ENCODE assay signal across 8 mouse cellular contexts in the genomic region with DNA sequence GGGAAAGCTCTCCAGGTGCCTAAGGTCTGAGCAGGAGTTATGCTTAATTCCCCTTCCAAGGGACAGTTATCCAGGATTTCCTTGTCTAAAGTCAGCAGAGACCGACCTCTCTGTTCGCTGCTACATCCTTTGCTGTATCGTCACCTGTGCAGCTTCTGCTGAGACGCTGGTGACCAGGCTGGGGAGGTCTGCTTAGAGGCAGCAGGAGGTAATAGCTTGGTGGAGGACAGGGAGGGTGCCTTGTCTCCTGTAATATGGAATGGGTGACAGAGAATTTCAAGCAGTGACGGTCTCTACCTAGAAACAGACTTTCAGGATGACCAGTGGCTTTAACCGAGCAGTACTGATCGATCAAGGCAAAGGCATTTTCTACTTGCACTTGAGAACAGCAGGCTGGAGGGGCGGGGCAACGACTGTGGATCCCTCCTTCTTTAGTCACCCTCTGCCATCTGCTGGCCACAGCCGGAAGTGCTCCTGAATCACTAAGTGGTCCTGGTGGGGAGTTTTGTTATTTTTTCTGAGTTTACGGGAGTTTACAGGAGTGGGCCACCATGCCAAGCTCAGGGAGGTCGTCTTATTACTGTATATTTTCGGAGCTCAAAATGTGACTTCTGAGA. TPM values are rescaled to one million over a fixed set of nuclear protein-coding genes. Genes with fewer than 3 reads are reported as not detected.
A peak's percentile ranks its signal among the peaks of the same experiment; 100 is the strongest.
DNase-seq lines count a peak whose midpoint lies in the region; ATAC-seq and TF ChIP-seq lines count a peak whose summit lies in the region.

No protein-coding gene starts in this region.

- no peaks in the 10 kb centered on the region for H3K36me3 ChIP-seq in heart, embryonic 10.5 days
- H3K36me3 ChIP-seq in kidney, embryonic 14.5 days (ENCODE audit: control insufficient read depth, insufficient read depth, low read length): no peaks in the 10 kb centered on the region
- H3K36me3 ChIP-seq in limb, embryonic 15.5 days: no peaks in the 10 kb centered on the region

- no peaks in the 10 kb centered on the region for H3K9me3 ChIP-seq in heart, embryonic 10.5 days
- H3K9me3 ChIP-seq in kidney, embryonic 14.5 days (ENCODE audit: control insufficient read depth, low read length): no peaks in the 10 kb centered on the region
- no peaks in the 10 kb centered on the region for H3K9me3 ChIP-seq in limb, embryonic 15.5 days

- H3K27me3 ChIP-seq in heart, embryonic 10.5 days (ENCODE audit: insufficient read depth, poor library complexity, severe bottlenecking): peaks cover 18% of the 10 kb centered on the region; the same call in 1 of the 2 replicates
- no peaks in the 10 kb centered on the region; the same call in 1 of the 2 replicates for H3K27me3 ChIP-seq in kidney, embryonic 14.5 days (ENCODE audit: control insufficient read depth, insufficient read depth, low read length)
- 0 out of 2 replicates have a peak, but pooled peaks cover 6% of the 10 kb centered on the region for H3K27me3 ChIP-seq in limb, embryonic 15.5 days

- peak; percentile 88 for DNase-seq in A20 (ENCODE audit: low read depth, low spot score)
- peak; percentile 87 for DNase-seq in heart, embryonic 10.5 days (ENCODE audit: low spot score)
- peak; percentile 43 to 57 for DNase-seq in spleen, postnatal 36 days (ENCODE audit: low spot score in 2 of 2)

- peak overlapping the region; percentile 33 for H3K4me2 ChIP-seq in kidney, embryonic 14.5 days (replicated peaks; ENCODE audit: low read depth, low read length)
- H3K4me2 ChIP-seq in limb, embryonic 15.5 days: 0 out of 2 replicates have a peak overlapping the region, but pooled peaks have one; percentile 19

- H3K4me3 ChIP-seq in bone marrow macrophage, adult 2 months (ENCODE audit: insufficient read depth, low read length): peak overlapping the region; percentile 18; the same call in 1 of the 2 replicates
- no peak overlapping the region for H3K4me3 ChIP-seq in embryonic fibroblast, embryonic 13.5 days (ENCODE audit: insufficient read depth, low read length)
- peak overlapping the region; percentile 34; the same call in 1 of the 2 replicates for H3K4me3 ChIP-seq in heart, embryonic 10.5 days
- H3K4me3 ChIP-seq in kidney, embryonic 14.5 days (ENCODE audit: low read length): no peak overlapping the region
- 0 out of 2 replicates have a peak overlapping the region, but pooled peaks have one; percentile 7 for H3K4me3 ChIP-seq in limb, embryonic 15.5 days

- TF ChIP-seq CTCF in bone marrow macrophage, adult 2 months (IDR thresholded peaks at IDR 0.05; ENCODE audit: low read depth, low read length): peak; percentile 70; the same call in 1 of the 2 replicates
- peak; percentile 81 for TF ChIP-seq CTCF in embryonic fibroblast, embryonic 13.5 days (IDR thresholded peaks at IDR 0.05; ENCODE audit: borderline replicate concordance, insufficient read depth, low read length)

- WGBS in heart, embryonic 10.5 days: 15% methylated on average over 13 of the region's 13 CpGs
- 11% methylated on average over 13 of the region's 13 CpGs for WGBS in kidney, embryonic 14.5 days
- 13% methylated on average over 13 of the region's 13 CpGs for WGBS in limb, embryonic 15.5 days

- peak overlapping the region; percentile 40; the same call in 1 of the 2 replicates for H3K9ac ChIP-seq in kidney, embryonic 14.5 days (ENCODE audit: low read depth, low read length)
- no peak overlapping the region for H3K9ac ChIP-seq in limb, embryonic 15.5 days

- no peak overlapping the region for H3K27ac ChIP-seq in bone marrow macrophage, adult 2 months (ENCODE audit: insufficient read depth, low read depth, low read length)
- H3K27ac ChIP-seq in embryonic fibroblast, embryonic 13.5 days (ENCODE audit: insufficient read depth, low read length): no peak overlapping the region
- 0 out of 2 replicates have a peak overlapping the region, but pooled peaks have one; percentile 36 for H3K27ac ChIP-seq in heart, embryonic 10.5 days
- H3K27ac ChIP-seq in kidney, embryonic 14.5 days (ENCODE audit: low read depth, low read length): no peak overlapping the region
- H3K27ac ChIP-seq in limb, embryonic 15.5 days: no peak overlapping the region

- no peaks in the 10 kb centered on the region for H3K4me1 ChIP-seq in bone marrow macrophage, adult 2 months (ENCODE audit: control insufficient read depth, insufficient read depth, low read length)
- no peaks in the 10 kb centered on the region for H3K4me1 ChIP-seq in embryonic fibroblast, embryonic 13.5 days (ENCODE audit: control insufficient read depth, insufficient read depth, low read length)
- peaks cover 9% of the 10 kb centered on the region for H3K4me1 ChIP-seq in heart, embryonic 10.5 days
- 0 out of 2 replicates have a peak, but pooled peaks cover 5% of the 10 kb centered on the region for H3K4me1 ChIP-seq in kidney, embryonic 14.5 days (ENCODE audit: control insufficient read depth, insufficient read depth, low read length)
- H3K4me1 ChIP-seq in limb, embryonic 15.5 days: peaks cover 3% of the 10 kb centered on the region; the same call in 1 of the 2 replicates

- peak; percentile 73 for ATAC-seq in kidney, embryonic 14.5 days (ENCODE audit: low FRiP score, low TSS enrichment)
- ATAC-seq in limb, embryonic 15.5 days (ENCODE audit: insufficient number of reproducible peaks, low FRiP score, low TSS enrichment, low read depth): peak; percentile 37; the same call in 1 of the 2 replicates
- peak; percentile 51 for ATAC-seq in monocyte, adult 5-6 weeks (replicated peaks; ENCODE audit: insufficient number of reproducible peaks, low FRiP score, low TSS enrichment, poor library complexity, severe bottlenecking)

- TF ChIP-seq POLR2A in bone marrow macrophage, adult 2 months (IDR thresholded peaks at IDR 0.05; ENCODE audit: borderline replicate concordance, low read depth, low read length): no peak
- no peak for TF ChIP-seq POLR2A in embryonic fibroblast, embryonic 13.5 days (IDR thresholded peaks at IDR 0.05; ENCODE audit: low read depth, low read length)

RNA-seq across cellular contexts. Expression of a gene that starts 50.7 kb away (rescaled TPM):
- polyA plus RNA-seq in bone marrow macrophage, adult 2 months (2012; ENCODE audit: insufficient read depth, insufficient read length, missing spikeins): 17.2 and 17.3 TPM in 2 replicates
- 47.4 and 48.6 TPM in 2 replicates for polyA plus RNA-seq in embryonic fibroblast, embryonic 13.5 days (2011; ENCODE audit: insufficient read length, low read depth, missing spikeins)
- 129 and 183 TPM in 2 replicates for polyA plus RNA-seq in heart, embryonic 10.5 days (2016; fragmentation: Nextera tagmentation; extraction: Ambion mirVana)
- 85.6 and 93.3 TPM in 2 replicates for polyA plus RNA-seq in kidney, embryonic 14.5 days (2014; fragmentation: Nextera tagmentation; extraction: Ambion mirVana)
- 84.2 and 90.6 TPM in 2 replicates for polyA plus RNA-seq in limb, embryonic 15.5 days (2015; fragmentation: Nextera tagmentation; extraction: Ambion mirVana)
- 0.76 to 3.5 TPM (median 0.96 TPM) in 3 replicates for total RNA-seq in monocyte, adult 5-6 weeks (2017)

Comparison
In these comparisons a context has a peak if more than half of its experiments do, and no peak if none do; other contexts are left out.
1. H3K4me3 ChIP-seq: peak in bone marrow macrophage, adult 2 months (single experiment), heart, embryonic 10.5 days (single experiment) and limb, embryonic 15.5 days (single experiment); none in embryonic fibroblast, embryonic 13.5 days (single experiment) and kidney, embryonic 14.5 days (single experiment).
2. Peak in every context shown above with its lines, with median percentiles within 50 percentile points of each other: DNase-seq and ATAC-seq.